ENCODE assay signal across 8 mouse cellular contexts in the genomic region with DNA sequence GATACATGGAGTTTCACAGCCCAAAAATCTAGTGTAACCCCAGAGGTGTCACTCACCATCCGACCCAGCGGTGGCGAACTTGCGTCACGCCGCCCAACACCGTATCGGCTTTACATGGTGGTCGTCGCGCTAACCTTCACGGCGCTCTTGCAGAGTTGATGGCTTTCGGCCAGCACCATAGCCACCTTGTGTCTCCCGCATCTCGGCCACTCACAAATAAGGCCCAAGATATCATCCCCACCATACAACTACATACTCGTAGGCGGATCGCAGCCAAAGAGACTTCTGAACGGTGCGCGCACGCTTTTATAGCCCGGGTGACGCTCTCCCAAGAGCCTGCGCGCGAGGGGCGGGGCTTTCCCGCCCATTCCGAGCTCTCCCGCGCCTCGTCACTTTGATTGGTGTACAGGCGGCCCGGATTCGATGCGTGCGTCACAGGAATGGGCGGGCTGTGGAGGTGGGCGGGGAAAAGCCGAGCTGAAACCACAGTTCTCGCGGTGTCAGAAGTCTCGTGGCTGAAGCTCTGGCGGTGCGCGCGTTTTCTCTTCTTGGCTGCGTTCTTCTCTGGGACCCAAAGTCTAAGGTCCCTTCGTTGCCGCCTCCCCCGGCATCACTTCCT.
A peak's percentile ranks its signal among the peaks of the same experiment; 100 is the strongest.
DNase-seq lines count a peak whose midpoint lies in the region; ATAC-seq lines count a peak whose summit lies in the region.

No protein-coding gene starts in this region.

- peak overlapping the region; percentile 69 to 79 for H3K4me3 ChIP-seq in heart, embryonic 14.5 days (ENCODE audit: control insufficient read depth in 1 of 2, insufficient read depth in 1 of 2, low read depth in 1 of 2, low read length in 2 of 2)
- peak overlapping the region; percentile 83 for H3K4me3 ChIP-seq in liver, embryonic 13.5 days (replicated peaks)
- H3K4me3 ChIP-seq in stomach, embryonic 16.5 days (replicated peaks; ENCODE audit: low read length) = peak overlapping the region; percentile 94

- no peaks in the 10 kb centered on the region for H3K27me3 ChIP-seq in heart, embryonic 14.5 days (ENCODE audit: control insufficient read depth, insufficient read depth, low read length)
- H3K27me3 ChIP-seq in liver, embryonic 13.5 days = no peaks in the 10 kb centered on the region
- H3K27me3 ChIP-seq in stomach, embryonic 16.5 days (ENCODE audit: control insufficient read depth, insufficient read depth, low read length) = no peaks in the 10 kb centered on the region

- ATAC-seq in CD4-positive, CD25-positive, alpha-beta regulatory T cell, adult 4 months = peak; percentile 87
- ATAC-seq in heart, embryonic 14.5 days (ENCODE audit: insufficient number of reproducible peaks, insufficient read depth, low FRiP score, low read depth) = peak; percentile 99
- ATAC-seq in liver, embryonic 13.5 days (ENCODE audit: low read depth) = peak; percentile 92
- peak; percentile 97 for ATAC-seq in stomach, embryonic 16.5 days (ENCODE audit: insufficient read depth, low FRiP score)

- DNase-seq in c-Kit-negative CD71-positive TER-119-positive erythroid progenitor cells, embryonic 14.5 days (ENCODE audit: low read depth, low spot score) = peak; percentile 99
- DNase-seq in fibroblast of lung, adult 2 months (ENCODE audit: low read depth) = peak; percentile 95
- DNase-seq in kidney, postnatal 14 days = peak; percentile 99
- DNase-seq in liver, embryonic 13.5 days = peak; percentile 98
- peak; percentile 99 for DNase-seq in neural tube, embryonic 10.5 days (ENCODE audit: extremely low spot score, low spot score)

- peaks cover 0 to 14% of the 10 kb centered on the region in 2 experiments; a peak in 3 of 4 replicates for H3K4me1 ChIP-seq in heart, embryonic 14.5 days (ENCODE audit: control insufficient read depth in 2 of 2, insufficient read depth in 2 of 2, low read length in 2 of 2)
- peaks cover 21% of the 10 kb centered on the region for H3K4me1 ChIP-seq in liver, embryonic 13.5 days (replicated peaks)
- H3K4me1 ChIP-seq in stomach, embryonic 16.5 days (ENCODE audit: control insufficient read depth, insufficient read depth, low read length) = peaks cover 12% of the 10 kb centered on the region; the same call in 1 of the 2 replicates

- H3K36me3 ChIP-seq in heart, embryonic 14.5 days (ENCODE audit: control insufficient read depth, insufficient read depth, low read length) = peaks cover 20% of the 10 kb centered on the region
- peaks cover 18% of the 10 kb centered on the region for H3K36me3 ChIP-seq in liver, embryonic 13.5 days
- peaks cover 4% of the 10 kb centered on the region; the same call in 1 of the 2 replicates for H3K36me3 ChIP-seq in stomach, embryonic 16.5 days (ENCODE audit: control insufficient read depth, insufficient read depth, low read length)

- under 1% methylated on average over 53 of the region's 53 CpGs for WGBS in heart, embryonic 14.5 days
- under 1% methylated on average over 53 of the region's 53 CpGs for WGBS in liver, embryonic 13.5 days (ENCODE audit: insufficient replicate concordance)
- under 1% methylated on average over 53 of the region's 53 CpGs for WGBS in stomach, embryonic 16.5 days

- no peaks in the 10 kb centered on the region for H3K9me3 ChIP-seq in heart, embryonic 14.5 days (ENCODE audit: control insufficient read depth, low read length)
- no peaks in the 10 kb centered on the region for H3K9me3 ChIP-seq in liver, embryonic 13.5 days (replicated peaks)
- H3K9me3 ChIP-seq in stomach, embryonic 16.5 days (replicated peaks; ENCODE audit: control insufficient read depth, low read length) = no peaks in the 10 kb centered on the region

- peak overlapping the region; percentile 84 for H3K4me2 ChIP-seq in heart, embryonic 14.5 days (ENCODE audit: low read length)
- H3K4me2 ChIP-seq in liver, embryonic 13.5 days = peak overlapping the region; percentile 81
- H3K4me2 ChIP-seq in stomach, embryonic 16.5 days (ENCODE audit: low read depth, low read length) = peak overlapping the region; percentile 85

- H3K27ac ChIP-seq in heart, embryonic 14.5 days (replicated peaks in 1 of 2; ENCODE audit: control insufficient read depth in 1 of 2, insufficient read depth in 1 of 2, low read depth in 2 of 2, low read length in 2 of 2) = peak overlapping the region; percentile 99
- H3K27ac ChIP-seq in liver, embryonic 13.5 days = peak overlapping the region; percentile 98
- H3K27ac ChIP-seq in stomach, embryonic 16.5 days (ENCODE audit: low read length) = peak overlapping the region; percentile 100

- peak overlapping the region; percentile 90 for H3K9ac ChIP-seq in heart, embryonic 14.5 days (ENCODE audit: low read length)
- peak overlapping the region; percentile 95 for H3K9ac ChIP-seq in liver, embryonic 13.5 days
- peak overlapping the region; percentile 96 for H3K9ac ChIP-seq in stomach, embryonic 16.5 days (ENCODE audit: low read length)

Comparison
In these comparisons a context has a peak if more than half of its experiments do, and no peak if none do; other contexts are left out.
1. Peak in every context shown above with its lines: DNase-seq, ATAC-seq, H3K4me3 ChIP-seq and H3K27ac ChIP-seq.